Mouse (Mus musculus) cerebellum, adult 18-20 months (tissue): ENCODE results near the gene Prim2.

ENCODE experiments used
- DNase-seq, 2 experiments: peaks; one replicate each; pipeline ENCODE4 v3.0.0; 2021

Gene Prim2

DNA sequence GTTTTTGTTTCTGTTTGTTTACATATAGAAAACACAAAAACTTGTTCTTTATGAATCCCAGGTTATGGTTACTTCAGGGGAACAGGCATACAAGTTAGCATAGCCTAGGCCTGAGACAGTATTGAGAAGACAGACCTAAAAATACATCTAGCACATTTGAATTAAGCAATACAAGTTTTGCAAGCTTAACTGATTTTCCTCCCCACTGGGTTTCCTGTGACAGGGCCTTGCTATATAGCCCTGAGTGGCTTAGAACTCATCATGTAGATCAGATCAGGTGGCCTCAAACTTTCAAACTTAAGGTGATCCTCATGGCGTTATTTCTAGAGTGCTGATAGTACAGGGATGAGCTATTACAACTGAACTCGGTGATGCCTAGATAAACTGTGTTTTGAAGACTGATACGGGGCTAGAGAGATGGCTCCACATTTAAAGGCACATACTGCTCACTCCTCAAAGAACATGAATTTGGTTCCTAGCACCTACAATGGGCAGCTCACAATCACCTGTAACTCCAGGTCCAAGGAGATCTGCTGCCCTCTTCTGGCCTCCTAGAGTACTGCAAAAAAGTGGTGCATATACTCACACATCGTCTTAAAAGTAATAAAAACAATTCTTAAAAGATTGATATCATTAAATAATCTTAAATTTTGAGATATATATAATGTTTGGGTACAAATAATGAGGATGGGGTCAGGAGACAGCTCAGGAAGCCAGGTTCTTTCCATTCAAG, 133.2 kb downstream of the Prim2 start:
- DNase-seq = no peak

DNA sequence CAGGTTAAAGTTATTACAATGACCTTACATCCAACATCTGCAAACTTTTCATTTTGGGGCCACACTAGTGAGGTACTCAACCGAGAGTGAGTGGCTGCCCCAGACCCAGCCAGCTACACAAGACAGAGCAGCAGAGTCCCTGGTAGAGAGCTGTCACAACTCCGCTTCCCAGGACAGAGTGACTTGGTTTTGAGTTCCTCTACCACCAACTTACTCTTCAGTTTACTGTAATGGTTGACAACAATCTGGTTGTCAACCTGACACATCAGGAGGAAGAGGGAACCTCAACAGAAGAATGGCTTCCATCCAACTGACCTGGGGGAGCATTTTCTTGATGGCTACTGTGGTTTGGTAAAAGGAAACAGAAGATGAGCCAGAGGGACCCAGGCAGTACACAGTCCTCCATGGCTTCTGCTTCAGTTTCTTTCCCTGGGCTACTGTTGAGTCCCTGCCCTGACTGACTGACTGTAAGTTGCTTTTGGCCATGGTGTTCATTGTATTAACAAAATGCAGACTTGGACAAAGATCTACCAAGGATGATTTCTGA, 134.4 kb downstream of the Prim2 start:
- no peak for DNase-seq

- no peak for DNase-seq
Observed at GRCm38 (mm10) chr1:33531860-33532259, 137.7 kb downstream of the Prim2 start.

DNA sequence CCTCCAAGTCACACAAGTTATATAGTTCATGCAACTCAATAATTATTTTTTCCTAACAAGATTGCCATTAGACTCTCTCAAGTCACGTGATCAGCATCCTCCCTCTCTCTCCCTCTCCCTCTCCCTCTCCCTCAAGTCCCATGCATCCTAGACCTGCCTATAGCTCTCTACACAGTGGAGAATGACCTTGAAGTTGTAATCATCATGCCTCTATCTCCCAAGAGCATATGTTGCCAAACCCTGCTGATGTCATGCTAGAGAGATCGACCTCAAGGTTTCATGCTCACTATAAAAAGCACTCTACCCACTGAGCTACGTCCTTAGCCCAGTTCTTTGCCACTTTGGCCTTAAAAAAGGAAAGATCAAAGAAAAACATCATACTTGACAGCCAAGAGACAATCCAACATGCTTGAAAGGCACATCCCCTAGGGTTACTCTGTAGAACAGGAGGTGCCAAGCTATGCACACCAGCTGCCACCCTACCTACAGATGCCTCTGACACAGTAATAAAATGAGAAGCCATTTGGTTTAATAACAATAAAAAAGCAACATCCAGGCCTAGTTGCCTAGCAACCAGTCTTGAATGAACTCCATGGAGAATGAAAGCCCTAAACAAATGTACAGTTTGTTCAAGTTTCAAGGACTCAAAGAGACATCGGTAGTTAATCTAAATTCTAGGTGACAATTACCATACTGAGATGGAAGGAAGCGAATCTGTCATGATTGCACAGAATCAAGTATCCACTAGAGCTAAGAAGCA, 138.3 kb downstream of the Prim2 start:
- DNase-seq = no peak

GRCm38 (mm10) chr1:33530491-33530890, 139.1 kb downstream of the Prim2 start:
- DNase-seq = no peak

- no peak for DNase-seq
Observed at GRCm38 (mm10) chr1:33529543-33530232, 139.9 kb downstream of the Prim2 start.

GRCm38 (mm10) chr1:33527352-33527863, 142.2 kb downstream of the Prim2 start:
- DNase-seq = no peak

DNA sequence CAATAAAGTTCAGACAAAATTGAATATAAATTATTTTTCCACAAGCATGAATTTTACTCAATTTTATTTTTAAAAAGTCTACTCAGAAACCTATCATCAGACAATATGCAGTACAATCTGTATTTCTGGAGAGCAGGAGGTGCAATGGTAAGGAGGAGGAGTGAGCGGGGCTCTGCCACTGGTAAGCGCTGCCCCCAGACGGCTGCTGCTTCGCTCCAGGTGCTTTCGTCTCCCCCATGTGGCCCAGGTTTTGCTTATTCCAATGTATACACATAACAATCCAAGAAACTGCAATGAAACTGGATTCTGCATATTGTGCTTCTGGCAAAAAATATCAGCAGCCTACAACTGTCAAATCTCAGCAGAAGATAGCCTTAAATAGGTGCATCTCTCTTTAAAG, 146.4 kb downstream of the Prim2 start:
- no peak for DNase-seq

DNA sequence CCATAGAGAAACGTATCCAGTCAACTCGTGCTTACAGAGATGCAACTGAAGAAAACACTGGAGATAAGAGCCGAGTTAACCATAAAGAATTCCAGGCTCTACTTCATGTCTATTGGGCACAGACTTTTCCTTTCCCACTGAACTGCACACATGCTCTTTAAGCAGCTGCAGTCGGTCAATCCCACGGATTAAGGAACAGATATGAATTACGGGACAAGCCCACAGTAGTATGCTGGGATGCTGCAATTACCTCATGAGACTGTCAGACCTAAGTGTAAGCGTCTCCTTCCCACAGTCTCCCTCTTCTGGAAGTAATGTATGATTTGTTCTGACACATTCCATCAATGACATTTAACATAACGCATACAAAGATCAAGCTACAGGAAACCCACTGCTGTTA, 154.5 kb downstream of the Prim2 start:
- DNase-seq = no peak

DNA sequence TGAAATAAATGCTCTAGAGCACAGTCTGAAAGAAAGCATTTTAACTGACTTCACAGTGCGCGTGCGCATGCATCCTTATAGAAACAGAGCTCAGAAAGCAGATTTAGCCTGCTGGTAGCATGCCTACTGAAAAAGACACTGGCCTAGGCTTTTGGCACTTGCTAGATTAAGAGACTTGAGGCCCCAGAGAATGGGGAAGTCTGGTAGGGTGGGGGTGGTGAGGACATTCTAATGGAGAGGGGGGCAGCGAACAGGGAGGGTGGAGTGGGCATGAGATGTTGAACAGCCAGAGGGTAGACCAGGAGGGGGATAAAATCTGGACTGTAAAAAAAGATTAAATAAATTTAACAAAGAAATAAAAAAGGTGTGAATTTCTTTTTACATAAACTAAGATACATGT, 158.3 kb downstream of the Prim2 start:
- DNase-seq = no peak

GRCm38 (mm10) chr1:33504371-33504770, 165.2 kb downstream of the Prim2 start:
- DNase-seq = no peak

DNA sequence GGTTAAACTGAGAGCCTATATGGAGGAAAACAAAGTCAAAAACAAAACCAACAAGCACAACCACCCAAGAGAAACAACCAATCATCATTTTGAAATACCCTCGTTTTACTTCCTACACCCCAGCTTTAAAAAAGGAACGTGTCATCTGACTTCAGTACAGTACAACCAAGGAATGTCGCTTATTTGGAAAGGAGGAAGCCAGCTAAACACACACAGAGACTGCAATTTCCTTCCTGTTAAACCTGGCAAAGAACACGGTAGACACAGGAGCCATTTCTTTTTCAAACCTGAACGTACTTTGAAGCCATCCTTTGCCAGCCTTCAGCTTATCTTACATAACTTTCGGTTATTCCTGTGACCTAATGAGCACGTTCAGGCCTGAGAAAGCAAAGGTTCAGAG, 166.7 kb downstream of the Prim2 start:
- no peak for DNase-seq

GRCm38 (mm10) chr1:33502298-33502697, 167.3 kb downstream of the Prim2 start:
- DNase-seq = no peak

GRCm38 (mm10) chr1:33500111-33500510, 169.5 kb downstream of the Prim2 start:
- peak; percentile 22 to 38 for DNase-seq

GRCm38 (mm10) chr1:33499603-33500002, 170.0 kb downstream of the Prim2 start:
- DNase-seq = peak; percentile 15 to 30

DNA sequence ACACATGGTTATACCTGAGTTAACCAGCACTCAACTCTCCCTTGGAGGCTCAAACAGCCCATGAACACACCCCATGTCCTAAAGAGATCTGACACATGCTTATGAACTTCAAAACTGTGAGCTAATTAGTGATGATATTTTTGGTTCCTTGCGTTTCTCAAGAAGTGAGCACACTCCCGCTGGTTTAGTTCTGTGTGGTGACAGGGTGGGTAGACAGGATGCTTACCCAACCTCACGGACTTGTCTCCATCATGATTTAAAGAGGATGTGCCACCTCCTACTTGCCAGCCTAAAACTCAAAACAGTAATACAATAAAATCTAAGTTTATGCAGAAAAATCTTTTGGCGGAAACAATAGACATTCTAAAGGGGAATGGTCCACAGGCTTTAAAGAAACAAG, 173.5 kb downstream of the Prim2 start:
- no peak for DNase-seq

DNA sequence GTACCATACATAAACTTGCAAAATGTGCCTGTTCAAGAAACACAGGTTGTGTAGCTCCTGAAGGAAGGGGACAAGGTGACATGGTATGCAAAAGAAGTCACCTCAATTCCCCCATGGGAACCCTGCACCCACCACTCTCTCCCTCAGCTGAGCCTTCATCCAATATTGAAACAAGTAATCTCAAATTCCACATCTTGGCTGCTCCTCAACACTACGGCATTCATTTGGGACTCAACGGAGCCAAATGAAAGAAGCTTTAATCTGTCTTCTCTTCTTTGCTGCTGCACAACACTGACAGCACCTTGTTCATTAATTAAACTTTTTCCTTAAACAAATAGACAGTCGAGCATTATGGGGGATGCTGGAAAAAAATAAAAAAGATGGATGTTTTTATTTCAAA, 174.0 kb downstream of the Prim2 start:
- no peak for DNase-seq

- DNase-seq = no peak
Observed at GRCm38 (mm10) chr1:33495203-33495553, 174.4 kb downstream of the Prim2 start.

GRCm38 (mm10) chr1:33494524-33495202, 174.9 kb downstream of the Prim2 start:
- DNase-seq = no peak

GRCm38 (mm10) chr1:33490220-33490619, 179.4 kb downstream of the Prim2 start:
- no peak for DNase-seq

DNA sequence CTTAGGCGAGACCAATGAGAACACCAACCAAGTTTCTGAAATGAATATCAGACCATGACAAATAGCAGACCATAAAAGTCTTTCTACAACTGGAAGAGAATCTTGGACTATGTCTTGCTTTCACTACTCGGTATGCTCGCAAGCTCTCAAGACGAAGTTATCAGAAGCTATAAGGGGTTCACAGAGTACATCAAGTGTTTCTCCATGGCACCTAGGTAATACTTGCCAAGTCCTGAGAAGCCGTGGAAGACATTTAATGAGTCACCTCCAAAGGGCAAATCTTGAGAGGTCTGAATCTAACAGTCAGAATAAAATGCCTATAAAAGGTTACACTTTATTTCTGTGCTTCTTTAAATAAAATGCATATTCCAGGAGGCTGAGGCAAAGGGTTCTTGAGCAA, 181.2 kb downstream of the Prim2 start:
- no peak for DNase-seq

GRCm38 (mm10) chr1:33483746-33484145, 185.8 kb downstream of the Prim2 start:
- DNase-seq = no peak

- no peak for DNase-seq
Observed at GRCm38 (mm10) chr1:33480382-33480781, 189.2 kb downstream of the Prim2 start.
